Mouse (Mus musculus) adrenal gland, postnatal 36 days (tissue): Measurements from ENCODE around the gene Obp2a. TPM values are rescaled to one million over a fixed set of nuclear protein-coding genes. Genes with fewer than 3 reads are reported as not detected.
"Not testable (repeated sequence)": the region's sequence is repeated elsewhere in the genome, so short reads cannot be mapped to it uniquely, and the experiment has no call there.

ENCODE experiments used
- DNase-seq, 2 experiments: peaks; one replicate each; pipeline ENCODE4 v3.0.0; 2021; ENCODE audit warnings: mixed read lengths in 1 of 2
- long read RNA-seq, 2 experiments: library from polyadenylated mRNA; stranded (forward); transcript quantifications; one replicate each; pipeline ENCODE4 v2.0.0; 2021; ENCODE audit warnings: borderline sequencing depth in 2 of 2
- total RNA-seq, 2 experiments: library from RNA; stranded (reverse); gene quantifications; 2 replicates each; pipeline ENCODE4 v1.2.3; 2021

The Obp2a gene
- under 1 TPM in 1 of 2 experiments, not detected in 1; 0.53 TPM for total RNA-seq
- long read RNA-seq, experiment 1, partial matches to known transcripts: 0 of 1 reads
- long read RNA-seq, experiment 1, other reads (novel, unspliced or antisense): 1 of 1 reads
- long read RNA-seq, experiment 2: 0 reads

DNA sequence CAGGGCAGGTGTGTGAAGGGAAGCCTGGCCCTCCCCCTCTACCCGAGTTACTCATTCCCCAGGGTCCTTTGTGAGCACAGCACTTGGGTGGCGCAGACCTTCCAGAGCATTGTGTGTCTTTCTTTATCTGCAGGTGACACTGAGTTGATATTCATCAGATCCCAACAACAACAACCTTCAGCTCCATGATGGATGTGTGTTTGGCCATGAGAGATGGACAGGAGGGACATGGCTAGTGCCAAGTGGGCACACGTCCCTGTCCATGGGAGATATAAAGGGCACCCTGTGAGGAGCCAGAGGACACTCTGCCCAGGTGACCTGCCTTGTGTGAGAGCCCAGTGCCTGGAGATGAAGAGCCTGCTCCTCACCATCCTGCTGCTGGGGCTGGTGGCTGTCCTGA is at the start of gene Obp2a:
Gene Obp2a, plus strand, starts transcription at position 301 of the 400 bp plus-strand sequence.
- DNase-seq: not testable (repeated sequence)

DNA sequence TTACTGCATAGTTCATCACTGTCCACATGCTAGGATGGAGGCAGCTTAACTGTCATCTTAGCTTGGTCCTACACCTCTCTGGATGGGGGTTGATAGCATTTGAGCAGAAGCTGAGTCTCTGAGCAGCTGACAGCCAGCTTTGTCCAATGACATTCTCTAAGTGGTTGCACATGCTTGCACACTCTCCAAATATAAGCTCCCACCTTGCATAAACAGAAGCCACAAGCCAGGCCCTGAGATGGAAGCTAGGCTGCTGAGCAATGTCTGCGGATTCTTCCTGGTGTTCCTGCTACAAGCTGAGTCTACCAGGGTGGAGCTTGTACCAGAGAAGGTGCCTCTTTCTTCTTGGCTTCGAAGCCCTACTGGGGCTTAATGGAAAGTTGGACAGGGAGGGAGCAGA is 46.9 kb upstream of the Obp2a start, which contains the start of gene Lcn8:
Gene Lcn8, plus strand, starts transcription at position 219 of the 400 bp plus-strand sequence.
- DNase-seq: no peak

DNA sequence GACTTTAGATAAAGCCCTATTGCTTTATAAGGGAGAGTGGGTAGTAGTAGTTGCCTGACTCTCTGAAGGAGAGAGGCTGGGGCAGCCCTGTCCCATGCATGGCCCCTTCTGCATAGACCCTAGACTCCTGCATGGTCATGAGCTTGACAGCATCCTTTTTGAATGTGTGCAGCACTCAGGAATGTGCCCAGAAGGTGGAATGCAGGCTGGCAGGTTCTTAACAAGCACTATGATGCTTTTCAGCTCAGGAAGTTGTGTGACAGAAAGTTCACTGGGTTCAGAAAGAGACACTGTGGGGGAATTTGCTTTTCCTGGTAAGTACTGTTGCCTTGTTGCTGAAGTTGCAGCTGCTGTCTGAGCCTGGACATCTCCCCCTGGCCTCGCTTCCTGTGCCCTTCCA is 45.3 kb upstream of the Obp2a start:
- DNase-seq: no peak

DNA sequence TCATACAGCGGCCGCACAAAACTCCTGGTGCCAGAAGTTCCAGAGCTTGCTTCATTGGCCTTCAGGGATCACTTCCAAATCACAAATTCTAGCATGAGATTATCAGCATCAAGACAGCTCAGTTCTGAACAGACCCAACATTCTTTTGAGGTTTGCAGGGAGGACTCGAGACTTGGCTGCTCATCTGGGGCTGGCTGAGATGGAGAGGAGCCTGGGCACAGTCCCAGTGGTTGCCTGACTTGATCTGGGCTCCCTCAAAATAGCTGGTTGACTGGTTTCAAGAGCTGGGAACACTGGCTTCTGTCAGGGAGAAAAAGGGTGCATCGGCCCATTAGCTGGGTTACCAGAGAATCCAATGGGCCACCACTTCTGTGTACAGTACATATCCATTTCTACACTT is 43.2 kb upstream of the Obp2a start:
- no peak for DNase-seq

DNA sequence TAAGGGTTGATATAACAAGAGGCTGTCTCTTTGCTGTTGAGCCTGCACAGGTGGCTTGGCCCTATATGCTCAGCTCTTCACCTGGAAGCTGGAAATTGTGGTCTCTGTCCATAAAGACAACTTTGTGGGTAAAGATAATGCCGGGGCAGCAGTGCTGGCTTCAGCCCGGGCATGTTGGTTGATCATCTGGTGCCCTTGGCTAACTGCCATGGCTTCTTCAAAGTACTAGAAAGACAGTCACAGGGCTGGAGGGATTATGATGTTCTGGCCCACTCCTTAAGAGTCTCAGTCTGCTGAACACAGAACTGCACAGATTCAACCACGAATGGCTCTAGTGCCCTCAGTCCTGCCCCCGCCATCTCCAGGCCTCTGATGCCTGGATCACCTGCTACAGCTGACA is 42.6 kb upstream of the Obp2a start:
- DNase-seq: peak; percentile 62 to 66

DNA sequence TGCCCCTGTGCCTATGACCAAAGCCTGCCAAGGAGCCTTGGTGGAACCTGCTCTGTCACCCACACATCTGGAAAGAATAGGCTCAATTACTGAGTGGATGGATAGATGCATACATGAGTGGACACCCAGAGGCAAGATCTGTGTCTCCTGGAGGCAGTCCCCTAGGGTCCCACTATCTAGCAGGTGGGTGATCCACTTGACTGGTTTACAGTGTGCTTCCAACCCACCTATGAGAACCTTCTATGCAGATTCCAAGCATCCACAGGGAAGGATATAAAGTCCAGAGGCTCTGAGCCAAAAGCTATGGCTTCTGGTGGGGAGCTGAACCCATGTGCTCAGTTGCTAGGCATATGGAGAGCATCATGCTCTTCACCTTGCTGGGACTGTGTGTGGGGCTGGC is 42.2 kb upstream of the Obp2a start, which contains the start of gene Lcn5:
Gene Lcn5, plus strand, starts transcription at position 301 of the 400 bp plus-strand sequence.
- DNase-seq: no peak

DNA sequence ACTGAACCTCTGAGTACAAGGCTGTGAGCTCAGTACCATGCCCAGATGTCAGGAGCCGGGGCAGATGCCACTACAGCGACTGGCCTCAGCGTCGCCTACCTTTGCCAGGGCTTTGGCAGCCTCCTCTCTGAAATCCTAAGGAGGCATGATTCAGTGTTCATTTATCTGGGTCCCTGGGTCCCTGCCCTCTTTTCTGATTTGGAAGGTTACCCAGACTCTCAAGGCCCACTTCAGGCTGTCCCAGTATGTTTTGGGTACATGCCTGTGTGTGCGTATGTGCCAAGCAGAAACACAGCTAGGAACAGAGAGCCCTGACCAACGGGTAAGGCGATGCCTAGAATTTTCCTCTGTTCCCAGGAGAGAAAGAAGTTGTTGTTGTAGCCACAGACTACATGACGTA is 39.6 kb upstream of the Obp2a start:
- DNase-seq: peak; percentile 19 to 30

DNA sequence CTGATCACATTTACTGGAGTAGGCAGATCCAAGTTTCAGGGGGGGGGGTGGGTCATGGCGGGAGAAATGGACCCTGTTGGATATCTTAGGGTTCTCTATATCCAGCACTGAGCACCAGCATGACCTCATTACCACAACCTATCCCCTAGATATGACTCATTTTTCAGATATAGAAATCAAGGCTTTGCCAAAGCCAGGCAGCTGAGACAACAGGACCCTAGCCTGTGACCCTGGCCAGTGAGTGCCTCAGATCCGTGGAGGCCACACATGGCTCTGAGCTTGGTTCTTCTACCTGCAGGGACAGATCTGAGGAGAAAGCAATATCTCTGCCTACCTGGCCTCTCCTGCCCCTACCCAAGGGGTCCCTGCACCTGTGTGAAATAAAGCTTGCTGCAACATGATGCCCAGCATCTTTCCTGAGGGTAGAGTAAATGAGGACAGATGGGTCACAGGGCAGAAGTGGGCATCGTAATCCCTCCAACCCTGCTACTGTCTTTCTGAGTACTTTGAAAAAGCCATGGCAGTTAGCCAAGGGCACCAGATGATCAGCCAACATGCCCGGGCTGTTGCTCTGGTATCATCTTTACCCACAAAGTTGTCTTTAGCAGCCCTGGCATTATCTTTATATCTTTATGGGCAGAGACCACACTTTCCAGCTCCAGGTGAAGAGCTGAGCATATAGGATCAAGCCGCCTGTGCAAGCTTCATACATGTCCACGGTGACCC is 38.4 kb upstream of the Obp2a start:
- DNase-seq: peak in 1 of 2 experiments; percentile 44

DNA sequence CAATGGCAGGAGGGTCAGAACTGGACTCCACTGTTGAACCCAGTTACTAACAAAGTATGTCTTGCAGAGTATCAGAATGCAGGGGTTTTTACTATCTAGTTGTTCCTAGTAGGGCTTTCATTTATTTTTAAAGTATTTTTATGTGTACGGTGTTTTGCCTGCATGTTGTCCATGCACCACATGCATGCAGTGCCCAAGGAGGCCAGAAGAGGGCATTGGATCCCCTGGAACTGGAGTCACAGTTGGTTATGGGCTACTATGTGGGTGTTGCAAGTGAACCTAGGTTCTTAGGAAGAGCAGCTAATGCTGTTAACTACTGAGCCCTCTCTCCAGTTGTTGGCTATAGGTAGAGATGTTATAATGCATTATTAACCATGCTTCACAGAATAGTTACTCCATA is 36.3 kb upstream of the Obp2a start:
- peak; percentile 83 to 84 for DNase-seq

DNA sequence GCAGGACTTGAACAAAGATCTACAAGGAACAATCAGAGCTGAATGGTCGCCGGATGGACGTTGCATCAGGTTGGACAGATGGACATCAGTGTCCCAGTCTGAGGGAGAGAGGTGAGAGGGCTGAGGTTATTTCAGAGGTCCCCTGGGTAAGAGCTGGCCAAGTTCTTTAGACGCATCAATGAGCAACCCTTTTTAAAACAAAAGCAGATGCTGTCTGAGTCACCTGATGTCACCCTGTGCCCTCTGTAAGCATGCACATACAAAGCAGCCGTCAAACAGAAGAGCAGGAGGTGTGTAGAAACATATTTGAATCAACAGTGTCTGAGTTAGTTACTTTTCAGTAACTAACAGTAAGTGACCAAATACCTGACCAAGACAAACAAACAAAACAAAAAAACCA is 35.7 kb upstream of the Obp2a start:
- no peak for DNase-seq

DNA sequence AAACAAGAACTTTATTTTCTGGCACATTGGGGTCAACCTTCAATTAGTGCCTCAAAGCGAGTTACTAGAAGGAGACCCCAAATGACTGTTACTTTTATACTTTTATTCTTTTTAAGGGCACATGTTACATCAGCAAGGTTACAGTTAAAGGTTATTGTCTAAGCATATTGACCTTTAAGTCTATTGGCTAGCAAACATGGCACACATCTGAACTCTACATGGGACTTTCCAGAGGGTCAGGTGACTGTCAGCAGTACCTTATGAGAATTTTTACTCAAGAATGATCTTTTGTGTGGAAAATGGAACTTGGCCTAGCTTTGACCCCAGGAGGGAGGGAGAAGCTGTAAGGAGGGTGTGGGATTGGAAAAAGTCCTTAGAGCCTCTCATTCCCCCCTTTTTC is 33.3 kb upstream of the Obp2a start:
- no peak for DNase-seq

DNA sequence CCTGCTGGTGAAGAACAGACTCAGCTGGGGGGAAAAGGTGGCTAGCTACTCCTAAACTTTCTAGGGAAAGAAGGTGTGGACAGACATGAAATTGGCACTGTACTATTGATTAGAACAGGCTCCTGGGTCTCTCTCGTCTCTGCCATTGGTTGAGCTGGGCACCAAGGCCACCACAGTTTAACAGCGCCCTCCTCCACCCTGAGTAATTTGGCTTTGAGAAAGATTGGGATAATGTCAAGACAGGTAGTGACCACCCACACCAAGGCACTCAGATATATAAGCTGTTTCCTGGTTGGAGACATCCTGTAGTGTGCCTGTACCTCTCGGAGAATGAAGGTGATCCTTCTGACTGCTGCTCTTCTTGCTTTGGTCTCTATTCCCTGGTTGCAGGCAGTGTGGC is 23.4 kb upstream of the Obp2a start, which contains the start of gene Lcn6:
Gene Lcn6, plus strand, starts transcription at position 301 of the 400 bp plus-strand sequence.
- no peak for DNase-seq

DNA sequence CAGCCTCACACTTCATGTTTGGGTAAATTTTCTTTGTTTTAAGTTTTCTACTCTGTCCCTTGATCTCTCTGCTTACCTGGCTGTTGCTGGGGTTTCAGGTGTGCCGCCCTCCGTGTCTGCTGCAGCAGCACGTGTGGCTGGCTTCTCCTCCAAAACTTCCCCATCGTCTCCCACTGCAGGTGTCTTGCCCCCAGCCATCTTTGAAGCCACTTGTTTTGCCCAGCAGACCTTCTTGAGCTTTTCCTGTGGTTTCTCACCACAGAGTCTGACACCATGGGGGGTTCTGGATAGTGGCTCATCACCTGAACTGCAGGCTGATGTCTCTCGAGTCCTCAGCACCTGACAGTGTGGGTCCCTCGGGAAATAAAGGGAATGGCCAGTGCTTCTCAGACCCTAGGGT is 20.3 kb upstream of the Obp2a start:
- no peak for DNase-seq

DNA sequence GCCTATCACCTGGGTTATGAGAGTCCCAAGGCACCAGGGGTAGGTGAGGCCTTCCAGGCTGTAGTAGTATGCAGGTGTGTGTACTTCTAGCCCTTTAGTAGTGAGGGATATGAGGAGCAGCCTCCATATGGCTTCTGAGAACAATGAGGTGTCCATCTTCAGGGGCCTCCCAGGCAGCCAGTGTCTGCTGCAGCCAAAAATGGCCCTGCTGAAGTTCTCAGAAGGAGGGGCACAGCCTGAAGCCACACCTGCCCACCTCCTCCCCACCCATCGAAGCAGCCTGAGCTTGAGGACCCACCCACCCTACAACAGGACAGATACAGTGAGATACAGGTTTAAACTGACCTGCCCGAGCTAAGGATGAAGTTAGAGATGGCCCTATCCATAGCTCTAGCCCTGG is 17.4 kb upstream of the Obp2a start, which contains the start of gene Lcn10:
Gene Lcn10, plus strand, starts transcription at position 301 of the 400 bp plus-strand sequence.
- DNase-seq: no peak

DNA sequence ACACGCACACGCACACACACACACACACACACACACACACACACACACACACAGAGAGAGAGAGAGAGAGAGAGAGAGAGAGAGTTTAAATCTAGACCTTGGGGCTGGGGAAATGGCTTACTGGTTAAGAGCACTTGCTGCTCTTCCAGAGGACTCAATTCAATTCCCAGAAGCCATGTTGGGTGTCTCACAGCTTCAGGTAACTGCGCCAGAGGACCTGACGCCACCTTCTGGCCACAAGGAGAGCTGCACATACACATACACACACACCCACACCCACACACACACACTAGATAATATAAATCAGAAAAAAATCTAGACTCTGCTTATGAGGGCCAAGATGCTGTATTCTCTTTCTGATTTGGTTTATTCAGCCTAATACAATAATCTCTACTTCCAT is 12.9 kb upstream of the Obp2a start:
- no peak for DNase-seq

DNA sequence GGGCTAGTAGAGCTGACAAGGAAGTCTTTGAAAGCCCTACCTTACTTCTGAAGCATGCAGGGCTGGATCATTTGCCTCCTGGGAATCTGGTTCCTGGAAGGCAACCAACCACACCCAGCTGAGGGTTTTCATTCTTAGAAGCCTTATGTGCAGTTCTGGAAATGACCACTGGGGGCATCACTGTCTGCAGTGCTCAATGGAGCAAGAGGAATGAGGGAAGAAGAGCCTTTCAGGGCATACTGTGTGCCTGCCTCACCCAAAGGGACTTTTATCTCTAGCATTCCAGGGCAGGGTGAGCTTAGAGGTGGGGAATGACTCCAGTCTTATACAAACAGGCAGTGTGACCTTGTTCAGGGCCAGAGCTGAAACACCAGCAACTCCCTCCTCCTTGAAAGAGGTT is 5.2 kb upstream of the Obp2a start:
- DNase-seq: peak; percentile 73 to 81

DNA sequence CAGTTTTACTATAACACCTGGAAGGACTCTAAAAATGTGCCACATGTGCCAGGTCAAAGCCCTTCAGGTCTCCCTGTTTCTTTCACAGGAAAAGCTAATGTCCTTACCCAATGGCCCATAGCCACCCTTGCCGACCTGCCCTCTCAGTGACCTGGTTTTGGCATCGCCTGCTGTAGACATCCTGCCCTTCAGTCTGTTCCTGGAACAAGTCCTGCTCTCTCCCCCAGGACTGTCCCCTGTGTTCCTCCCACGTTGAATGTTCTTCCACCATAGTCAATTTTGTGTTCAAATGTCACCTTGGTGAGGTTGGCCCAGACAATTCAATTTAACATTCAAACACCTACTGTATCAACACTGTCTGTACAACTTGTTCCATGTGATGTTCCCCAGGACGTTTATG is 2.9 kb upstream of the Obp2a start:
- DNase-seq: peak; percentile 26 to 27

DNA sequence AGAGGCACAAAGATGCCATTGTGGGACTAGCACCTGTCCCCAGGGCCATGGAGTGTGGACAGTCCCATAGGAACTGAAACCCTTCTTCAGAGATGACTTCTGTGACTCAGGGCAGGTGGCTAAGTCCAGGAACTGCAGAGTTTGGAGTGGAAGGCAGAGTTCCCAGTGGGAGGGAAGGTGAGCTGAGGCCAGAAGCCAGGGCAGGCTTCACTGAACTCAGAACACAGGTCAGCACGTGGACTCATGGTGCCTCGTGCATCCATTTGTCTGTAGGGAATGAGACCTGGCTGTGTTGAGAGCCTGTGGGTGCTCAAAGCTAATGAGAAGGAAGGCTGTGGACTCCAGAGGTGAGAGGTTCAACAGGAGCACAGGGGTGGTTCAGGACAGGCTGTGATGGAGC is 1.1 kb upstream of the Obp2a start:
- DNase-seq: no peak

DNA sequence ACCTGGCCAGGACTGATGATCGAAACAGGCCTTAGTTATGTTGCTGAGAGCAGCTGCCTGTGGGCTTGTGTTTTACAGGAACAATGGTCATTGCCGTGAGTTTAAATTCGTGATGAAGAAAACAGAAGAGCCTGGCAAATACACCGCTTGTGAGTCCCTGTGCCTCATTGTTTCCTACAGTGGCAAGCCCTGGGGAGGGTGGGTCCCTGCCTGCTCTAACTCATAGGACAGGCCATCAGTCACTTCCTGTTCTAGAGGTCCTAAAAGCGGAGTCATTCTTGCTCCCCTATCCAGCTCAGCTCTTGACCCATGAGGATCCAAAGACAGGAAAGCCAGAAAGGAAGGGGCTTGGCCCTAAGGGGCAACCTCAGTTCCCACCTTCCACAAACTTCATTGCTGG is 1.2 kb downstream of the Obp2a start:
- DNase-seq: no peak

DNA sequence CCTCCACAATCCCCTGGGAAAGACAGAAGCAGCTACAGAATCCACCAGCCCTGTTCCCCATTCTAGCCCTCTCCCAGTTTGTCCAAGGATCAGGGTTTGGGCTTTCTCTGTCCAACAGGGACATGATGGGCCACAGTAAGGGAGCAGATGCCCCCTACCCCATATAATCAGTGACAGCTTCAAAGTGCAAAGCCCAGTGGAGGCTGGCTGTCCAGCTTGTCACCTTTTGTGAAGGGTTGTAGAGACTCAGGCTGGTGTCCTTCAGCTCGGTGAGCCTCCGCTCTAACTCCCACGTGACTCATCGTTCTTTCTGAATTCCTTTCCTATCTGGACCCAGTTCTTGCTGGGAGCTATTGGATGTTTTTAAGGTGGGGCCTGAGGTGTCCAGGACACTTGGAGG is 3.9 kb downstream of the Obp2a start:
- DNase-seq: peak in 1 of 2 experiments; percentile 32

DNA sequence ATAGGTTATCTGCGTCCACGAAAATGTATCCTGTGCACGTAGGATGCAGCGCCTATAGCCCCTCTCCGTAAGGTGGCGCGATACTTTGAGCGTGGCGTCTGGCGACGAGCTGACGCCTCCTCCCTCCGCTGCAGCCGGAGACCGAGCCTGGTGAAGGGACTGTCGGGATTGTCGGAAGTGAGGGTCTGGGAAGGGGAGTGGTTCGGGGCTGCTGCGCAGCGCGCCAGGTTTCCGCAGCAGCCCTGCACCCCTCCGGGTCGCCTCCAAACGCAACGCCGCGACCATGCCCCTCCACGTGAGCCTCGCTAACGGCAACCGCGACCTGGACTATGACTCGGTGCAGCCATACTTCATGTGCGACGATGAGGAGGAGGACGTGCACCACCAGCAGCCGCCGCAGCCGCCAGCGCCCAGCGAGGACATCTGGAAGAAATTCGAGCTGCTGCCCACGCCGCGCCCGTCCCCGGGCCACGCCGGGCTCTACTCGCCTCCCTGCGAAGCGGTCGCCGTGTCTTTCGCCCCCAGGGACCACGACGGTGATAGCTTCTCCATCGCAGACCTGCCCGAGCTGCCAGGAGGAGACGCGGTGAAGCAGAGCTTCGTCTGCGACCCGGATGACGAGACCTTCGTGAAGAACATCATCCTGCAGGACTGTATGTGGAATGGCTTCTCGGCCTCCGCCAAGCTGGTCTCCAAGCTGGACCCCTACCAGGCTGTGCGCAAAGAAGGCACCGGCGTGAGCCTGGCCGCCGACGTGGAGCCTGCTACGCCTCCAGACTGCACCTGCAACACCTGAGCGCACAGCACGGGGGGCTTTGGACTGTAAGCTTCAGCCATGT is 7.0 kb downstream of the Obp2a start, which contains the start of gene Bmyc:
Gene Bmyc, plus strand, starts transcription at position 97 of the 839 bp plus-strand sequence.
- DNase-seq: peak; percentile 87 to 88

DNA sequence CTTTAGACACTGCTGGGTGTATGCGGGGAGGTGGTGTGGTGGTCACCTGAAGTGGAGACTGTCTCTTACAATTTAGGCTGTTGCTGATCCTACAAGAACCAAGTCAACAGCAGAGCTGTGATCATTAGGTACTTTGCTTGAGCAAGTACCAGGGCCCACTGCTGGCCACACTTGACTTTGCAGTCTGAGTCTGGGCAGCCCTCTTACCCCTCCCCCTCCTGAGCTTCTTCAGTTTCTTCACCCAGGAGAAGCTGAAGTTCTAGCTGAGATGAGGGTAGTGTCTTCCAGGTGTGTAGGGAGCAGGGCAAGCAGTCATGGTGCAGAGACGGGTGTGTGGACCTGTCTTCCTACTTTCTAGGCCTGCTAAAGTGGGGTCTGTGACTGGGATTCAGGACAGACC is 8.3 kb downstream of the Obp2a start:
- DNase-seq: peak; percentile 44 to 47

DNA sequence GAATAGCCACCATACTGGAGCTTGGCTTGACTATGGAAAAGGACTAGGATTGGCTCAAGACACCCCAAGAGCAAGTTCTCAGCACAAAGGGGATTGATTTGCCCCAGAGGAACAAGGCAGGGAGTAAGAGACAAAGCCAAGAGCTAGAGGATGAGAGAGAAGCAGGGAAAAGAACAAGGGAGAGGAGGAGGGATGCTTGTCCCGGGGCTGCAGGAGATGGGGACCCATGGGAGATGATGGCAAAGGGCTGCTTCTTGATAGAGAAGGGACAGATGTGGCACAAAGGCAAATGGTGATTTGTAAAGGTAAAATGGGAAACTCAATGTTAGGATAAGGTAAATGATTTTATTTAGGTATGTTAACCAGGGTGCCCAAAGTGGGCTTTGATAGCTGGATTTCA is 9.2 kb downstream of the Obp2a start:
- not testable (repeated sequence) for DNase-seq
